Mouse (Mus musculus) embryonic facial prominence, embryonic 11.5 days (tissue): ENCODE measurements around the gene Rab6a. TPM values are rescaled to one million over a fixed set of nuclear protein-coding genes. Genes with fewer than 3 reads are reported as not detected.

ENCODE experiments used
- ATAC-seq: fragments of 200-750 bp; cut with Nextera tagmentation; replicated peaks from 2 replicates; pipeline ENCODE4 v1.8.0; 2017; ENCODE audit warnings: low read depth; ENCODE audit not compliant: insufficient number of reproducible peaks, low FRiP score, low TSS enrichment
- DNase-seq: peaks from one replicate; pipeline ENCODE4 v3.0.0-alpha.2; 2015; ENCODE audit warnings: low spot score
- H3K27ac ChIP-seq: fragments of 300-500 bp; sonication (generic); replicated peaks from 2 replicates; pipeline ENCODE4 v1.5.1; 2014; ENCODE audit warnings: mild to moderate bottlenecking, low read depth, low read length, control low read depth
- H3K27me3 ChIP-seq: fragments of 300-500 bp; sonication (generic); 2 replicates; pipeline ENCODE4 v1.6.1; 2014; ENCODE audit warnings: mild to moderate bottlenecking, low read length, moderate library complexity, mixed read lengths; ENCODE audit not compliant: control insufficient read depth, insufficient read depth
- H3K36me3 ChIP-seq: fragments of 300-500 bp; sonication (generic); replicated peaks from 2 replicates; pipeline ENCODE4 v1.6.1; 2014; ENCODE audit warnings: low read depth, mild to moderate bottlenecking, low read length, moderate library complexity, mixed read lengths; ENCODE audit not compliant: control insufficient read depth, insufficient read depth
- H3K4me1 ChIP-seq: fragments of 300-500 bp; sonication (generic); 2 replicates; pipeline ENCODE4 v1.6.1; 2014; ENCODE audit warnings: low read length, mixed read lengths; ENCODE audit not compliant: control insufficient read depth, insufficient read depth
- H3K4me2 ChIP-seq: fragments of 300-500 bp; sonication (generic); 2 replicates; pipeline ENCODE4 v1.6.1; 2014; ENCODE audit warnings: low read depth, mild to moderate bottlenecking, control low read depth, low read length, moderate library complexity
- H3K4me3 ChIP-seq: fragments of 300-500 bp; sonication (generic); 2 replicates; pipeline ENCODE4 v1.5.1; 2014; ENCODE audit warnings: low read depth, low read length, control low read depth
- H3K9ac ChIP-seq: fragments of 300-500 bp; sonication (generic); replicated peaks from 2 replicates; pipeline ENCODE4 v1.6.1; 2014; ENCODE audit warnings: mild to moderate bottlenecking, control low read depth, low read length
- H3K9me3 ChIP-seq: fragments of 300-500 bp; sonication (generic); replicated peaks from 2 replicates; pipeline ENCODE4 v1.6.1; 2016; ENCODE audit warnings: mild to moderate bottlenecking, low read length, inconsistent platforms, mixed read lengths; ENCODE audit not compliant: control insufficient read depth
- WGBS: fragments of 180-500 bp; shearing (Covaris S2); extraction: QIAGEN DNeasy Blood & Tissue Kit; methylation state at CpG from one replicate; pipeline ENCODE4 v1.1.7; 2014; 5-methylcytosine and 5-hydroxymethylcytosine counted together
- polyA plus RNA-seq: library from polyadenylated mRNA; unstranded; fragments of >200 nt; fragmentation: Nextera tagmentation; extraction: Ambion mirVana; gene quantifications from 2 replicates; pipeline ENCODE4 v1.2.1, GENCODE M21; 2014

Rab6a gene
- polyA plus RNA-seq, 1 experiment from 2014 or later: 171 TPM

GRCm38 (mm10) chr7:100572704-100573103 lies 34.5 kb upstream of the Rab6a start:
- H3K36me3 ChIP-seq: no peaks in the 10 kb centered on the region
- no peak overlapping the region for H3K9ac ChIP-seq
- no peak for DNase-seq
- H3K4me1 ChIP-seq: no peaks in the 10 kb centered on the region
- no peak for ATAC-seq
- H3K4me2 ChIP-seq: no peak overlapping the region
- H3K9me3 ChIP-seq: no peaks in the 10 kb centered on the region
- WGBS: 78% methylated on average over 4 of the region's 4 CpGs
- no peak overlapping the region for H3K4me3 ChIP-seq
- H3K27ac ChIP-seq: no peak overlapping the region
- no peaks in the 10 kb centered on the region for H3K27me3 ChIP-seq

- Histone ChIP-seq H3K36me3 (no peaks in the 10 kb centered on the region), H3K4me1 (no peaks in the 10 kb centered on the region), H3K27ac (no peak overlapping the region), H3K9me3 (no peaks in the 10 kb centered on the region), H3K4me2 (no peak overlapping the region), H3K9ac (no peak overlapping the region), H3K4me3 (no peak overlapping the region), H3K27me3 (no peaks in the 10 kb centered on the region)
- WGBS: 78% methylated on average over 2 of the region's 2 CpGs
- DNase-seq (no peak), ATAC-seq (no peak)
These were observed 28.4 kb upstream of the Rab6a start for GRCm38 (mm10) chr7:100578794-100579193.

DNA sequence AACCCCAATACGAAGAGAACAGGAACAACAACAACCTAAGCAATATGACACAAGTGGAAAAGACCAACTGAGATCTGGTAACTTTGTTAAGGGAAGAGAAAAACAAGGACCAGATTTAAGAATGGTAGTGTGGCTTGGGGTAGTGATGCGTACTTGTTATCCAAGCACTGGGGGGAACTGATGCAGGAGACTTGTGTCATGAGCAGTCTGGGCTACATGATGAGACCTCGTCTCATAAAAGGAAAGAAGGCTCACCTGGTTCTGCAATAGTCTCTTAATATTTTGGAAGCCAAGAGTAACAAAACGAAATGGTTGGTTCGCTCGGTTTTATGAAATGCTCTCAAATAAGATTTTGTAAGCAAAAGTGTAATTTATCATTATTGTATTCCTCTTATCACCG lies 25.0 kb upstream of the Rab6a start:
- DNase-seq: no peak
- no peak overlapping the region for H3K27ac ChIP-seq

DNA sequence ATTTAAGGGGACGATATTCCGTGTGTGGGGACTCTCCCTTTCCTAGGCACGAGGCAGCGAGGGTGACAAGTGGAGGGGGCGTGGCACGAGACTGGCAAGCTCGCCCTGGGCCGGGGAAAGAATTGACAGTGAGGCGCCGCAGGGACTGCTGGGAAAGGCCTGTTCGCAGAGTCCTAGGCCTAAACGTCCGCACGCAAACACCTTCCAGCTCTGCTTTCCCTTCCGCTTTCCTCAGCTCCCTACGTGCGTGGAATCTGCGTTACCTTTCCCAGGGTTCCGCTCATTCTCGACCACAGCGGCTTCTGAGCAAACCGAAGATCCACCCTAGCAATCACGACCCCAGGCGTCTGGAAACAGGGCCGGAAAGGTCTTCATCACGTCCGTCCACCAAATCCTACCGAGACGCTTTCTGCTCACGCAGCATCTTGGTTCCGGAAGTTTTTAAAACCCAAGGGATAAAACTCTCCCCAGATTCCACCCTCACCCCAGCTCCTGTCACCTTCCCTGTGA lies 24.4 kb upstream of the Rab6a start:
- Histone ChIP-seq H3K9ac (peak overlapping the region; percentile 80), H3K27me3 (no peaks in the 10 kb centered on the region), H3K4me2 (peak overlapping the region; percentile 29), H3K9me3 (no peaks in the 10 kb centered on the region), H3K4me1 (no peaks in the 10 kb centered on the region), H3K27ac (no peak overlapping the region), H3K36me3 (no peaks in the 10 kb centered on the region), H3K4me3 (peak overlapping the region; percentile 42)
- DNase-seq (peak; percentile 93), ATAC-seq (peak; percentile 90)
- under 1% methylated on average over 31 of the region's 31 CpGs for WGBS

More for the DNA sequence above, 25.0 kb upstream of the Rab6a start:
- H3K4me3 ChIP-seq: peak overlapping the region; percentile 42
- H3K4me1 ChIP-seq: no peaks in the 10 kb centered on the region
- 41% methylated on average over 7 of the region's 7 CpGs for WGBS
- no peaks in the 10 kb centered on the region for H3K27me3 ChIP-seq
- no peaks in the 10 kb centered on the region for H3K9me3 ChIP-seq
- peak overlapping the region; percentile 80 for H3K9ac ChIP-seq
- H3K4me2 ChIP-seq: peak overlapping the region; percentile 29
- ATAC-seq: no peak
- no peaks in the 10 kb centered on the region for H3K36me3 ChIP-seq

DNA sequence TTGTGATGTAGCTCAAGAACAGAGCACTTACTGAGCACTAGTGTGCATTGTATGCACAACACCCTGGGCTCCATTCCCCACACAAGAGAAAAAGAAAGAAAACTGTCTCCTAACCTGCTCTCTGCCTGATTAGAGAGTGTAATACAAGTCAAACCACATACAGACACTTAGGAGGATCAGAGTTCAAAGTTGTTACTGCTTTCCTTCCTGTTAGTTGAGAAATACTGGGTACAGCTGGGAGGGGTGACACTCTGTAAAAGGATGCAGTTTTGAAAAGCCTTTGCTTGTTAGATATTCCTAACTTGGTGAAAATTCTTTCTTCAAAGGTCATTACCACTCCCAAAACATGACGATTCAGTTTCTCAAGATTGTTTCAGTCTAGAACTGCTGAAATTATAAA lies 17.4 kb upstream of the Rab6a start:
- Histone ChIP-seq H3K4me3 (no peak overlapping the region), H3K27ac (no peak overlapping the region), H3K27me3 (no peaks in the 10 kb centered on the region), H3K9me3 (no peaks in the 10 kb centered on the region), H3K9ac (no peak overlapping the region), H3K36me3 (no peaks in the 10 kb centered on the region), H3K4me2 (no peak overlapping the region), H3K4me1 (no peaks in the 10 kb centered on the region)
- 67% methylated on average over 1 of the region's 1 CpGs for WGBS
- DNase-seq (no peak), ATAC-seq (no peak)

DNA sequence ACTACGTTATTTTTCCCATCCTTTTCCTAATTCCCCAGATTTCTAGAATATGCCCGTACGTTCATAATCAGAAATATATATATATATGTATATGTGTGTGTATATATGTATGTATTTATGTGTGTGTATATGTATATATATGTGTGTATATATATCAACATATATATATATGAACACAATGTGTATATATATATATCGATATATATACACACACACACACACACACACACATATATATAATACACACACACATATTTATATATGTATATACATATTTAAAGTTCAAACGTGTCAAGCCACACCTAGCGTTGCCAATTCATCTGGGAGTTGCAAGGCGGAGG lies 16.7 kb upstream of the Rab6a start:
- H3K27ac ChIP-seq: no peak overlapping the region
- H3K4me1 ChIP-seq: no peaks in the 10 kb centered on the region
- ATAC-seq: no peak
- H3K27me3 ChIP-seq: no peaks in the 10 kb centered on the region
- no peaks in the 10 kb centered on the region for H3K9me3 ChIP-seq
- peak overlapping the region; percentile 61 for H3K4me2 ChIP-seq
- peak overlapping the region; percentile 68 for H3K9ac ChIP-seq
- 46% methylated on average over 7 of the region's 7 CpGs for WGBS
- no peaks in the 10 kb centered on the region for H3K36me3 ChIP-seq
- peak overlapping the region; percentile 44 for H3K4me3 ChIP-seq
- DNase-seq: no peak

- ATAC-seq (peak; percentile 95), DNase-seq (peak; percentile 83)
- Histone ChIP-seq H3K4me2 (peak overlapping the region; percentile 61), H3K4me3 (peak overlapping the region; percentile 44), H3K36me3 (no peaks in the 10 kb centered on the region), H3K27ac (peak overlapping the region; percentile 32; the same call in 1 of the 2 replicates), H3K9me3 (no peaks in the 10 kb centered on the region), H3K27me3 (no peaks in the 10 kb centered on the region), H3K4me1 (no peaks in the 10 kb centered on the region), H3K9ac (peak overlapping the region; percentile 68)
- under 1% methylated on average over 16 of the region's 20 CpGs for WGBS
These were observed 16.2 kb upstream of the Rab6a start for GRCm38 (mm10) chr7:100590845-100591521.

DNA sequence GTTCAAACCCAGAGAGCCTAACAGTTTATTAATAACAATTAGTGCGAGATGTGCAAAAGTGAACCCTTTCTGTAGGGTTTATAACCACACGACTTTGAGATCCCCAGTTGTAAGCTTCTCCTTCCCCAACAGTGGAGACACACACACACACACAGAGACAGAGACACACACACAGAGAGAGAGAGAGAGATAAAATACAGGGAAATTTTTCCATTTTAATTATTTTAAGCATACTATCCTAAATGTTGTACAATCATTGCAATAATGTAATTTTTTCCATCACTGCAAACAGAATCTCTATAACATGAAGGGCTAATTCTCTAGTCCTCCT lies 15.7 kb upstream of the Rab6a start:
- ATAC-seq: 0 out of 2 replicates have a peak, but pooled peaks have one; percentile 8
- no peaks in the 10 kb centered on the region for H3K27me3 ChIP-seq
- no peaks in the 10 kb centered on the region for H3K4me1 ChIP-seq
- H3K9me3 ChIP-seq: no peaks in the 10 kb centered on the region
- H3K9ac ChIP-seq: no peak overlapping the region; the same call in 1 of the 2 replicates
- WGBS: 9% methylated on average over 2 of the region's 2 CpGs
- H3K4me2 ChIP-seq: peak overlapping the region; percentile 61; the same call in 1 of the 2 replicates
- H3K4me3 ChIP-seq: peak overlapping the region; percentile 44
- no peak for DNase-seq
- H3K27ac ChIP-seq: no peak overlapping the region
- H3K36me3 ChIP-seq: no peaks in the 10 kb centered on the region
